Mouse (Mus musculus) layer of hippocampus, postnatal 25 days (tissue): ENCODE data around the gene Diras2. TPM values are rescaled to one million over a fixed set of nuclear protein-coding genes. Genes with fewer than 3 reads are reported as not detected.
"Not testable (repeated sequence)": the region's sequence is repeated elsewhere in the genome, so short reads cannot be mapped to it uniquely, and the experiment has no call there.

Source experiments
- DNase-seq, 2 experiments: peaks; one replicate each; pipeline ENCODE4 v3.0.0; 2022; ENCODE audit warnings: mixed read lengths in 2 of 2, low spot score in 1 of 2; ENCODE audit errors: extremely low spot score in 1 of 2
- total RNA-seq, 2 experiments: library from RNA; stranded (reverse); gene quantifications; 2 replicates each; pipeline ENCODE4 v1.2.3; 2021

Gene Diras2
- total RNA-seq, 2 experiments from 2014 or later, result 155 to 160 TPM

DNA sequence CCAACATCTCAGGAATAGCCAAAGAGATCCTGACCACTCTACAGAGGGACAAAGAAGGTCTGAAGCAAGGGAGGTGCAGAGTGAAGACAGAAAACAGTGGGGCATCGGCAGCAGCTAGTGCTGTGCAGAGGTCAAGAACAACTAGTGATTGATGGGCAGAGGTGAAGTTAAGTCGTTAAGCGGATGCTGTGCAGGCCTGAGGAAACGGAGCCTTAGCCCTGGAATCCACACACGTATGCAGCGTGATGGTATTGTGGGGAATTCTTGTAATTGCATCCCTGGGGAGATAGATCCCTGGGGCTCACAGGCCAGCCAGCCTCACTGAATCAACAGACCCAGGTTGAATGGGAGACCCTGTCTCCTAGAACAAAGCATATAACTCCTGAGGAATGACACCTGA lies 9.9 kb downstream of the Diras2 start:
- no peak for DNase-seq

DNA sequence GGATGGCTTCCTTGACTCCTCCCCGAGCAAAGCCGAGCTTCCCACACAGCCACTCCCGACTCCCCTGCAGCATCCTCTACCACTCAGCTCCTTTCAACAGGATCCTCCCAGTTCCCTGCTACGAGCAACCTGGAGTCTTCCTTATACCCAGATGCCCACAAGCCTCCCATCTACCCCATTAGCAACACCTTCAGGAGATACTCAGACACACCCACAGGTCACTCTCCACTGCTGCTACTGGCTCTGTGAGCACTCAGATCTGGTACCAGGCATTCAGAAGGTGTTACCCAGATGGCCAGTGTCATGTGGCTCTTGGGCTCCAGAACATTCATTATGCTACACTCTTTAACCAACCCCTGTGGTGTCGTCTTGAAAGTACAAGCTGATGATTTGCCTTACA lies 11.7 kb downstream of the Diras2 start:
- DNase-seq, result no peak

DNA sequence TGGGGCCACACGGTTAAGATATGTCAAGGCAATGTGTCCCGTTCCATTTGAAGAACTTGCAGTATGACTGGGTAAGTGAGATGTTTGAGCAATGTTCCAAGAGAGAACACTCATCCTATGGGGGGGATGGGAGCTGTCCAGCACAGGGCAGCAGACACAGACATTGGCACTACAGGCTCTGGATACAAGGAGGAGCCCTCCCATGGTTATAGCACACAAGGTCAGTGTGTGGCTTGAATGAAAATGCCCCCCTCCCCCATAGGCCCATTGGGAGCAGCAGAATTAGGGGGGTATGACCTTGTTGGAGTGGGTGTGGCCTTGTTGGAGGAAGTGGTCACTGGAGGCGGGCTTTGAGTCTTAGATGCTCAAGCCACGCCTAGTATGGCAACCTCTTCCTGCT lies 12.7 kb downstream of the Diras2 start:
- no peak for DNase-seq

DNA sequence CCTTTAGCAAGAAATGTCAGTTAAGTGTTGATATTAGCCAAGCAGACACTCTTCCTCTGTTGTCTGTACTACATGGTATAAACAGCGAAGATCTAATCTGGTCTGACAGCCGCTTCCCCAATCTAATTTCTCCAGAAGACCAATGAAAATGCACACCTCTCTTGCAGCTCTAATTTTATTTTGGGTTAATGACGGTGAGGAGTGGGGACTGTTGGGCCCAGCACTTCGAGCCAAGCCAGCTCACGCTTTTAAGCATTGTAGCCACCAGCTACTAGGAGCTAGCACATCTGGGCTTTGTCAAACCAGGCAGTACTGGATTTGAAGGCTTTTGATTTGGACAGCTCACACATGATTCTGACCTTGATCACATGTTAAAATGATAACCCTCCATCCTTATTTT lies 14.1 kb downstream of the Diras2 start:
- DNase-seq, result no peak

DNA sequence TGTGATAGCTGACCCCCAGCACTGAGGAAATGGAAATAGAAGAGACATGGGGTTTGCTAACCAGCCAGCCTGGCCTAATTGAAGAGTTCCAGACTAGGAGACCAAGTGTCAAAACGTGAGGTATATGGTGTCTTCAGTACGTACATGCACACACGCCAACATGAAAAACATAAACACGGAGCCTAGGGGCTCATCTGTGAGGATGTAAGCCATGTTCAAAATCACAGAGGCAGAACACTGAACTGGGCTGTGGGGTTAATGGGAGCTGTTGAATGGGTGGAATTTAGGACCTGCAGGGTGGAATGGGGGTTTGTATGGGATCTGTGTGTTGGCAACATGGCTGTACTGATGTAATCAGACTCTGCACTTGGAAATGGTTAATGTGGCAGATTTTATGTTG lies 14.5 kb downstream of the Diras2 start:
- DNase-seq, result no peak

DNA sequence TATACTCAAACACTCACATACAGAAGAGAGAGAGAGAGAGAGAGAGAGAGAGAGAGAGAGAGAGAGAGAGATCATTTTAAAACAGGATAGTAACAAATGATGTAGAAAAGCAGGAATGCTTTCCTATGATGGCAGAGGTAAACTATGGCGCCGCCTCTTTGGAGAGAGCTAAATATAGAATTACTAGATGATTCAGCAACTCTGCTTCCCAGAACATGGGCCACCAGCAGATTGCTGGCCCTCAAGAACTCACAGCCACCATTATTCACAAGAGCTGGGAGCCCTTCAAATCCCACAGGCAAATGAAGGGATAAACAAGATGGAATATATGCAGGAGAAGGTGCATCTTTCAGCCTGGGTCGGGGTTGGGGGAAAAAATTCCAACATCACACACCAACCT lies 15.0 kb downstream of the Diras2 start:
- DNase-seq, result no peak

DNA sequence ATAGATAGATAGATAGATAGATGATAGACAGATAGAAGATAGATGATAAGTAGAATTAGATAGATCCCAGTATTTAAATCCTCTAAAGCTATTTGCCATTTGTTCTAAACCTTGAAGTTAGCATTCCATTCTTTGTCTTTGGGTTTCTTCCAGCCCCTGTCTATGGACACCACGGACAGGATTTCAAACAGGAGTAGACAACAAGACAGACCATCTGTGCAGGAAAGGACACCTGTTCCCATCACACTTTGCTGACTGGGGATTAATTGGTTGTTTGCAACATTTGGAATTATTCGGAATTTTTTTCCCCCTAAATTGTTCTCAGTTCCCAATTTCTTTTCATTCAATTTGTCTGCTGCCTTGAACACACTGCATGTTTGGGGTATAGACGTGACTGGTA lies 17.5 kb downstream of the Diras2 start:
- no peak for DNase-seq

DNA sequence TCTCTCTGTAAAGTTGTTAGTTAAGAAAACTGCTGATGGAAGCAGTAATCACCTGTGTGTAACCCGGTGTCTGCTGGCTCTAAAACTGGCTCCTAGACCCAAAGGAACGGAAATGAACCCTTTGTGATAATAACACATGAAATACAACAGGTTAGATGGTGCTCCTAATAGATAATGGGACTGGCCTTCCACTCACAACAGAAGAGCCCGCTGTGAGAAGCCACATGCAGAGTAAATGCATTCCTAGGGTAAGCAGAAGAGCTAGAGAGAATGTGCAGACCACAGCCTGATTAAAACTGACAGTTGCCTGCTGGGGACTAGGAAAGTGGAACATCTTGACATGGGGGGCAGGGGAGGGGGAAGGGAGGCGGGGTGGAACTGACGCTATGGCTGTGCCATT lies 18.7 kb downstream of the Diras2 start:
- DNase-seq, result no peak

DNA sequence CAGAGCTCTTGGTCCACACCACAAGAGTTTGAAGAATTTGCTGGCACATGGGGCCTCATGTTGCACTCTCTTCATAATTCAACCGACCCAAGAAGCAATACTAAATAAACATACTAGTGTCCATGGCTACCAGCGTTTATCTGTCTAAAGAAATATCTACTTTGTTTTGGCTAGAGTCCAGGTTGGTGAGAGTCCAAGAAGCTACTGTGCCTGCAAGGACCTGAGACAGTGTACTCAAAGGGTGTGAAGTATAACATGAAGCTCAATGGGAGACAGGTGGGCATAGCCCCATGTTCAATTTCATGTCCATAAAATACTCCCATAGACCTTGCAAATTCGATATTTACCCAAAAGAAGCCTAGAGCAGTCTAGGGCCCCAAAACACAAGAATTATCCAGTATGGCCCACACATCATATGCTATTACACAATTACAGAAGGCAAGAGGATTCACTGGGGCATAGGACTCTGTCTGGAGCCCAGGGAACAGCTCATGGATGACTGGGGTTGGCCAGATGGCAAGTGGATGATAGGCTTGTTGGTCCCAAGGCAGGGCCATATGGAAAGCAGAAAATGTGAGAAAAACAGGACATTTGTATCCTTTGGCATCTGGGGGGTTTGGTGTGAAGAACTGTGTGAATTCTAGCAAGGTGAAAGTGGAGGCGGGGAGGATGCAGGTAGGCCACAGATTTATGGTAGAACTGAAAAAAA lies 20.8 kb downstream of the Diras2 start:
- DNase-seq, result no peak

DNA sequence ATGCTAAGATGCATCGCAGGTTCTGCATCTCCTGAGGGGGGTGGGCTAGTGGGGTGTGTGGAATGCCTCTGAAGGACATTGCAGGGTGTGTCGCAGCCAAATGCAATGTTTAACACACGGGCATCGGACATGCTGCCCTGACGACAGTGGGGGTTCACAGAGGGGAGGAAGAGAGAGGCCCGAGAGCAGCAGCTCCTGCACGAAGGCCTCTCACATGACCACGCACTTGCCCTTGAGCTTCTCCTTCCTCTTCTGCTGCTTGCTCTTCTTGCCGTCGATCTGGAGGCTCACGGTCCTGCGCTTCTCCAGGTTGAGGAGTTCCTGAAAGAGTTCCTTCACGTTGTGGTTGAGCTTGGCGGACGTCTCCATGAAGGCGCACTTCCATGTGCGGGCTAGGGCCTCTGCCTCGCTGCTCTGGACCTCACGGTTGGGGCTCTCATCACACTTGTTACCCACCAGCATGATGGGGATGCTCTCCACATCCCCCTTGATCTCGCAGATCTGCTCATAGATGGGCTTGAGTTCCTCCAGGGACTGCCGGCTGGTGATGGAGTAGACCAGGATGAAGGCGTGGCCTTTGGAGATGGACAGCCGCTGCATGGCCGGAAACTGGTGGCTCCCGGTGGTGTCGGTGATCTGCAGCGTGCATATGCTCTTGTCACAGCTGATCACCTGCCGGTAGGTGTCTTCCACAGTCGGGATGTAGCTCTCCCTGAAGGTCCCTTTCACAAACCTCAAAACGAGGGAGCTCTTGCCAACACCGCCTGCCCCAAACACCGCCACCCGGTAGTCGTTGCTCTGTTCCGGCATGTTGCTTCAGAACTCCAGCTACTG lies 23.4 kb downstream of the Diras2 start:
- no peak for DNase-seq

DNA sequence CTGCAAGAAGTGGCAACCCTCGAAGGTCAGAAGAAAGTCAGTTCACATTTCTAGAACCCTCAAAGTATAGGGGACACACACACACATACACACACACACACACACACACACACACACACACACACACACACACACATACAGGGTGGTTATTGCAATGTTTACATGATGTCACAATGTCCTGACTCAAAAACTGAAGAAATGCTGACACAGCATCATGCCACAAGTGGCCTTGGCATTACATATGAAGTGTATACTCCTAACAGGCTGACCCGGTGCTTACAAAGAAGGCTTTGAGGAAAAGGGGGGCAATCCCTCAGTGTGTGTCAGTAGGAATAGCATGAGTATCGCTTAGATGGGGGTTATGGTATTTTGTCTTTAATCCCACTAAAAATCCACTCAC lies 24.3 kb downstream of the Diras2 start:
- DNase-seq, result not testable (repeated sequence)

DNA sequence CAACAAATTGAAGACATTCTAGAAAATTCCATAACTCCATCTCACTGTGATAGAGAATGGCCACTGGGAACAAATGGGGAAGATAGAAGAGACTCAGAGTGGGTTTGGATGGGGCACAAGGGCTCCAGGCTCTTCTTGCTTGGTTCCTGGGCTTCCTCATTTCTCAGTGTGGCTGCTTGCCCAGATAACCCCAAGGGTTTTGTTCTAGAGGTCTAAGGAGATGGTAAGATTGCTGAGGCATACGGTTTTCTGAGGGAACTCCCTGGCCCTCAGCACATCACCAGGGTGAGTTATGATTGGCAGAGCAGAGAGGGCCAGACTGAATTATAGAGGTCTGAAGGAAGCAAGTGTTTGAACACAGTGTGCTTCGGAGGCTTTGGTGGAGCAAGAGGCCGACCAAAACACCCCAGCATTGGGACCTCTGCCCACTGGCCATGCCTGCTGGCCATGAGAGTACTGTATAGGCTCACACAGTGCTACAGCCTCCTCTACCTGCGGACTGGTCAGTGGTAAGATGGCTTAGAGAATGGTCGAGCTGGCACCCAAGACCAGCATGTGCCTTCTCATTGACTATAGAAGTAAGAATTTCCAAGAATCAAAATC lies 25.3 kb downstream of the Diras2 start:
- DNase-seq, result not testable (repeated sequence)

DNA sequence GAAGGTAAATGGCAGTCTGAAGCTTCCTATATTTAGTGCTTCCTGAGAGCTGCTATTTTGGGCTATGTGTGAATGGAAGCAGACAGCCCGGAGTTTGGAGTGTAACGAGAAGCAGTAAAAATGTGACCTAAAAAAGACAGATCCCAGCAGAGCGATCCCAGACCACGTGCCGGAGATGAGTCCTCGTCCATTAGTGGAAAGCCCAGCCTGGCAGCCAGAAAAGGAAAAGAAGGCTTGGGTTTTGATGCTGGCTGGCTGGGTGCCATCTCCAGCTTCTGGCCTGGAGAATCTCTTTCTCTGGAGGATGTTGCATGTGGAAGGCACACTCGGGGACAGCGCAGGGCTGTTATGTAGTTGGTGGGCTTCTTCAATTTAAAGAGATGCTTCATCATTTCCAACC lies 29.4 kb downstream of the Diras2 start:
- peak; percentile 48 to 51 for DNase-seq

DNA sequence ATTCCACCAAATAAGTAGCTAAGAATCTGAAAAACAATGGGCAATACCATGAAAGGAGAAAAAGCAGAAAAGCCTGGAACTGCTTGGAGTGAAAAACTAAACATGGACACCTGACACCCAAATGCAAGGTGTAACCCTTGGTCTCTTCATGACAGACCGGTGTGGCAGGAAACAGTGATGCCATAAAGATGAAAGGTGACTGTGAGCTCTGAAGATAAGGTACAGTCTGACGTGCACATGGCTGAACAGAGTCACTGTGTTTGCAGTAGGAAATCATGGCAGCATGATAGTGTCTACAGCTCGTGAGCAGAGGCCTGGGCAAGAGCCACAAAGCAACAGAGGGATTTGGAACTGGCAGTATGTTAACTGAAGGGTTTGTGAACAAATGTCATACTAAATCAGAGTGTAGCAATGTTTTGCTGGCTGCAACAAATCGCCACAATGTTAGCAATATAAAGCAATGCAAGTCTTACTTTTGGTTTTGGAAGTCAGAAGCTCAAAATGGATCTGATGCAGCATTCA lies 34.0 kb downstream of the Diras2 start:
- DNase-seq, result no peak

DNA sequence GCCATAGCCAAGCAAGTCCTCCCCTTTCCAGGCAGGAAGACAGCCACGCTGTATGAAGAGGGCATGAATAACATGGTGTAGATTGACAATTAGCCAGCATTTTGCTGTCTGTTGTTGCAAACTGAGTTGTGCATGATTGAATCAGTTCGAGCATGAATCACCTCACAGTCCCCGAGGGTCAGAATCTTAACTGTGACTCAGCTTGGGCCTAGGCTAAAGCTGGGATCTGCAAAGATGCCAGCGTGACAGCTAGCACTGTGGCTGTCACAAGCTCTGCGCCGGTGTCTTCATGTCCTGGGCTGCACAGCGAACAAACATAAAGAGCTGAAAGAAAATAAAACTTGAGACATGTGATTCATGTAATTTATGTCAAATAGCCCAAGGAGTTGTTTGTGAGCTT lies 42.3 kb downstream of the Diras2 start:
- no peak for DNase-seq

DNA sequence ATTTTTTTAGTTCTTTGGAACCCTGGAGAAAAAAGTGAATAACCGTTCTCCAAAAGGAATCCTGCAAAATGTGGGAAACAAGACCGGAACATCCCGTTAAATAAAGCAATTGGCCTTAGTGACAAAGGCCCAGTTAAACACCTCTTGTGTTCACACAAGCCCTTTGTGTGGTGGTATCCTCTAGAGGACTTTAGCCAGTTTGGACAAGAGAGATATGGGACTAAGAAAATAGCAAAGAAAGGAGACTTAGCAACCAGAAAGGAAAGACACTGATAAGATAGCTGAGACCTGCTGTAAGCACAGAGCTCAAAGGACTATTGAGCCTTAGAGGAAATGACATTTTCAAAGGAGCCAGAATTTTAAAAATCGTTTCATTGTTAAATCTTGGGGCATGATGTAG lies 47.0 kb downstream of the Diras2 start:
- no peak for DNase-seq

DNA sequence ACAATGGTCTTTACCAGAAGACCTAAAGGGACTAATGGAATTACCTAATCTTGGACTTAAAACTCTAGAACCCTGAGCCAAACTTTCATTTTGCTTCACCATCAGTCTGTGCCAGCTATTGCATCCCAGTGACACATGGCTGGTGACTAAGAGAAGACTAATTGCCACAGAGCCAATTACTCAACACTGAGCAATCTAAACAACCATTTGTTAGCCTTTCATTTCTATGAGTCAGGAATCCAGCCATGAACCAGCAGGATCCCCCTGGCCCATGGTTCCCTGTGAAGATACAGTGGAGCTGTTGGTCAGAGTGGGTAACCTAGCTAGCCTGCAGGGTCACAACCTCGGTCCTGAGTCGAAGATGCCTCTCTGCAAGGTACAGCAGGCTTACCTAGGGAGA lies 49.3 kb downstream of the Diras2 start:
- DNase-seq, result no peak

DNA sequence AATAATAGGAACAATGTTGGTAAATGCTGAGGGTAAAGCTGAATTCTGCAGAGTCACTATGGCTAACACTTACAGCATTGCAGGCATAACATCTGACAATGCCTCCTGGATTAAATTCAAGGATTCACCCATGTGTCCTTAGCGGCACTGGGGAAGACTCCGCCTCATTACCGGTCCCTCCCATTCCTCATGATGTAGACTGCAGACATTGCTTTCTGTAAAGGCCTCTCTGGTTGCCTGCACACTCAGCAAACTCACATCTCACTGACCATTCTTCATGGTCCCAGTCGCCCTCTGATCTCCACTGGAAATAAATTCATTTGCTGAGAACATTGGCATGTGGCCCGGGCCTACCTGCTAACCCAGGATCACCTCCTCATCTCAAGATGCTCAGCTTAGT lies 51.9 kb downstream of the Diras2 start:
- DNase-seq, result no peak

DNA sequence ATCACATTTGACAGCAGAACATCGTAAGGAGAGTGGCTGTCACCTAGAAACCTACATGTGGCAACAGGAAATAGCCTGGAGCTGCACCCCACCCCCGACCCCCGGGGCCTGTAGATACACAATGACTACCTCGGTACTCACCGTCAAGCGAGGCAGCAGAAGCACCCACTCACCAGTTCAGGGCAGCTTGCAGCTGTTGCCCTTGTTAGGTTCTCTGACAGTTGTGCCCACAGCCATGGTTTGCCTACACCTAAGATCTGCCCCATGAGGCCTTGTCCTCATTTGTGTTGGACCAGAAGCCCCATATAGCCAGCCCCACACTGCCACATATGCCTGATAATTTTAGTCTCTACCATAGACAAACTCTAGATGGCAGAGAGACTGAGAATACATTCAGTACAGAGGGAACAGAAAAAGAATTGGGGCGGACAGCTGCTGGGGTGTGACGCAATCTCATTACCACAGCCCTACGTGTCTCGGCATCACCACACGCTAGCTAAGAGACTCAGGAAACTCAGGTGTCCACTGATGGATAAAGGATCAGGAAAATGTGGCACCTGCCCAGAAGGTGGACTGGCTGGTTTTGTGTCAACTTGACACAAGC lies 54.0 kb downstream of the Diras2 start:
- DNase-seq, result no peak

DNA sequence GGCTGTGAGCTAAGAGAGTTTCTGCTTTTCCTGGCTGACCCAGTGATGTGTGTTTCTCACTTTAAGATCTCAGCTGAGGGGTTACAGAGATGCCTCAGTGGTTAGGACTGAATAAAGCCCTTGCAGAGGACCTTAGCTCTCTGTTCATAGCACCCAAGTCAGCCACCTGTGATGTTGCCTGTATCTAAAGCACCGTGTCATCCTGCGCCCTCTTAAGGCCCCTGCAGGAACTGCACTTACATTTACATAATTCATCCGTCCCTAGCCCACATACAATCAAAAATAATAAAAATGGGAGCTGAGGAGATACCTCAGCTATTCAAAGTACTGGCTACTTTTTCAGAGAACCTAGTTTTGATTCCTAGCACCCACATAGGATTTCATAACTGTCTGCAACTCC lies 54.9 kb downstream of the Diras2 start:
- DNase-seq, result no peak

DNA sequence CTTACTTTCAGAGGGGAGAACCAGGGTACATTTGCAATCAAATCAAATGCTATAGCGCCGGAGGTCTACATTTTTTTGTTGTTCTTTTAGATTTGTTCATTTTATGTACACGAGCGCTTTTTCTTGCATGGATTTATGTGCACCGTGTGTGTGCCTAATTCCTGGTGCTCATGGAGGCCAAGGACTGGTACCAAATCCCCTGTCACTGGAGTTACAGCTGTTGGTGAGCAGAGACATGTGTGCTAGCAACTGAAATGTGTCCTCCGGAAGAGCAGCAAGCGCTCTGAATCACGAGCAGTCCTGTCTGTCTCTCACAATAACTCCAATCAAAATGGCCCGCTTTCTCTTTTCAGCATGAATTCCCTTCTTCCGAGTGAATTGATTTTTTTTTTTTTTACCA lies 55.8 kb downstream of the Diras2 start:
- no peak for DNase-seq
